Mouse (Mus musculus) cortical plate, adult 2 months (tissue): ENCODE data around the gene Col5a1.

Source experiments
- CTCF ChIP-seq: fragments of 200-500 bp; IDR thresholded peaks from 2 replicates; pipeline ENCODE4 v1.5.1; 2011; ENCODE audit warnings: mild to moderate bottlenecking, control low read depth, low read length; ENCODE audit not compliant: insufficient read depth; ENCODE audit errors: extremely low read depth
- POLR2A ChIP-seq: fragments of 200-500 bp; IDR thresholded peaks from 2 replicates; pipeline ENCODE4 v1.6.1; 2011; ENCODE audit warnings: mild to moderate bottlenecking, low read length, control low read depth; ENCODE audit not compliant: insufficient read depth; ENCODE audit errors: extremely low read depth

- TF ChIP-seq POLR2A, result no peak
- peak; percentile 63 for TF ChIP-seq CTCF
Measured at GRCm38 (mm10) chr2:27899894-27900293, 13.7 kb downstream of the Col5a1 start.
